Mouse (Mus musculus) kidney, embryonic 15.5 days (tissue): ENCODE measurements at regions not wholly inside any gene's neighbourhood (a gene's known extent, or its start where the extent isn't known, plus 50 kb on each side); places are given as distances from the start of the nearest gene placed in this dataset.

ENCODE experiments used
- ATAC-seq: fragments of 200-750 bp; cut with Nextera tagmentation; replicated peaks from 2 replicates; pipeline ENCODE4 v1.8.0; 2017; ENCODE audit warnings: moderate TSS enrichment; ENCODE audit not compliant: low FRiP score
- H3K27ac ChIP-seq: fragments of 300-500 bp; sonication (generic); 2 replicates; pipeline ENCODE4 v1.5.1; 2015; ENCODE audit warnings: mild to moderate bottlenecking, inconsistent platforms
- H3K27me3 ChIP-seq: fragments of 300-500 bp; sonication (generic); 2 replicates; pipeline ENCODE4 v1.6.1; 2015; ENCODE audit warnings: inconsistent platforms
- H3K36me3 ChIP-seq: fragments of 300-500 bp; sonication (generic); 2 replicates; pipeline ENCODE4 v1.6.1; 2015; ENCODE audit warnings: inconsistent platforms
- H3K4me1 ChIP-seq: fragments of 300-500 bp; sonication (generic); 2 replicates; pipeline ENCODE4 v1.6.1; 2015; ENCODE audit warnings: inconsistent platforms
- H3K4me2 ChIP-seq: fragments of 300-500 bp; sonication (generic); 2 replicates; pipeline ENCODE4 v1.6.1; 2015; ENCODE audit warnings: moderate library complexity, mild to moderate bottlenecking, inconsistent platforms
- H3K4me3 ChIP-seq: fragments of 300-500 bp; sonication (generic); replicated peaks from 2 replicates; pipeline ENCODE4 v1.5.1; 2015; ENCODE audit warnings: mild to moderate bottlenecking, inconsistent platforms
- H3K9ac ChIP-seq: fragments of 300-500 bp; sonication (generic); 2 replicates; pipeline ENCODE4 v1.6.1; 2015; ENCODE audit warnings: mild to moderate bottlenecking, inconsistent platforms
- H3K9me3 ChIP-seq: fragments of 300-500 bp; sonication (generic); replicated peaks from 2 replicates; pipeline ENCODE4 v1.6.1; 2016; ENCODE audit warnings: inconsistent platforms
- WGBS: fragments of 180-500 bp; shearing (Covaris S2); methylation state at CpG from one replicate; pipeline ENCODE4 v1.1.7; 2015; ENCODE audit warnings: mixed read lengths; 5-methylcytosine and 5-hydroxymethylcytosine counted together

DNA sequence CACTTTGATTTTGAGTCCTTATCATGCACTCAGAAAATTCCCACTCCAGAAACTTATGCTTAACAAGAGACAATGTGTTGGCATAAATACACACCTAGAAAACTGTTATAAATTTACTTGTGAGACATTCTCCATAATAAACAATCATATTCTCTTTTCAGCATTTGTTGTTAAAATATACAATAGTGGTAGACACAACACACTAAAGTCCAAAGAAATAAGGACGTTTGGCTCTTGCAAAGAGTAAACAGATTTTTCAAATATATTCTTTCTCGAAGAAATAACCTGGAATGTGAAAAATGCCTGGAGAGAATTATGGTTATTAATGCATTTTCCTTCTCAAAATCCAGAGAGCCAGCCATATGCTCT is 91.8 kb upstream of the Ddit4l start:
- Histone ChIP-seq H3K4me1 (no peaks in the 10 kb centered on the region), H3K9me3 (no peaks in the 10 kb centered on the region), H3K27ac (no peak overlapping the region), H3K4me3 (no peak overlapping the region), H3K4me2 (no peak overlapping the region), H3K36me3 (no peaks in the 10 kb centered on the region), H3K27me3 (no peaks in the 10 kb centered on the region), H3K9ac (no peak overlapping the region)
- 72% methylated on average over 2 of the region's 2 CpGs for WGBS
- no peak for ATAC-seq

DNA sequence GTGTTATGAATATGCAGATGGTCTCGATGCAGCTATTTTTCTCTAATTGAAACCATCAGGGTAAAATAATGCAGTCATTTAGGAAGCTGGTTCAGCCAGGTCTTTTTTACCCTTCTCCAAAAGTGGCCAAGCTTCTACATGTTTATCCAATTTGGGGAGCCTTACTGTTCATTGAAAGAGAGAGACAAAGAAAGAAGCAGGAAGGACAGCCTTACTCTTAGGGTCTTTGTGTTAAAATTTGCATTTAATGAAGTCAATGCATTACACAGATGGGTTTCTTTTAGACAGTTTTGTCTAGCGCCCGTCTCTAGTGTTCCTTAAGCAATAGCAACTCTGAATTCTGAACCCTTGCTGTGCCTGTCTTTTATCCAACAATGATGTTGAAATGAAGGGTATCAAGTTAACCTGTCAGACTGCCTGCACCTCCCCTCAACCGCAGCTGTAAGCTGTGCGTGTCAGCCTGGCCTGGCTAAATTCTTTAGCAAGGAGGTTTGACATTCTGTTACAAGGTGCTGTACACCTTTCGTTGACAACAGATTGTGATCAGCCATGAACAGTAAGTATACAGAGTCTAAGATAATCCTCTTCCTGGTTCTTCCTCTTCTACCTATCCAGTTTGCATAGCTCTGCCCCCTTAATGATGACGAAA is 91.3 kb upstream of the Ddit4l start:
- Histone ChIP-seq H3K27ac (no peak overlapping the region), H3K9me3 (no peaks in the 10 kb centered on the region), H3K27me3 (no peaks in the 10 kb centered on the region), H3K36me3 (no peaks in the 10 kb centered on the region), H3K9ac (no peak overlapping the region), H3K4me2 (no peak overlapping the region), H3K4me3 (no peak overlapping the region), H3K4me1 (no peaks in the 10 kb centered on the region)
- no peak for ATAC-seq
- 75% methylated on average over 7 of the region's 7 CpGs for WGBS

DNA sequence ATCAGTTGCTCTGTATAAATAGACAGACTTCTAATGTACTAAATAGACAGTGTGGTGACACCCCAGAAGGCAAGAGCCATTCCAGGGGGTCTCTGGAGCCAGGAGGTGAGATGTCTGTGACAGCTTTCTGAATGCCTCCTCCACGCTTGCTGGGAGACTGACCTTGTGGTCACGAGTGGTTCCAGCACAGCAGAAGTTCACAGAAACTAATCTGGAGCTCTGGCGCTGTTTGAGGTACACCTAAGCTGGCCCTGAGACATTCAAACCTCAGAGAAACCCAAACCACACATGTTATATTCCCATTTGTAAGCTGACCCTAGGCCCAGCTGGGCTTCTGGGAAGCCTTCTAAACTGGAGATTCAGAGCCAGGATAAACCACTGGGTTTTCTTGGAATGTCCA is 79.7 kb upstream of the Ddit4l start:
- no peaks in the 10 kb centered on the region for H3K36me3 ChIP-seq
- no peak for ATAC-seq
- WGBS = 63% methylated on average over 3 of the region's 3 CpGs
- H3K4me1 ChIP-seq = no peaks in the 10 kb centered on the region
- no peaks in the 10 kb centered on the region for H3K9me3 ChIP-seq
- no peak overlapping the region for H3K27ac ChIP-seq
- no peak overlapping the region for H3K4me2 ChIP-seq
- H3K9ac ChIP-seq = no peak overlapping the region
- H3K4me3 ChIP-seq = no peak overlapping the region
- no peaks in the 10 kb centered on the region for H3K27me3 ChIP-seq

- Histone ChIP-seq H3K4me2 (no peak overlapping the region), H3K4me1 (no peaks in the 10 kb centered on the region), H3K9me3 (no peaks in the 10 kb centered on the region), H3K4me3 (no peak overlapping the region), H3K9ac (no peak overlapping the region), H3K27ac (no peak overlapping the region), H3K36me3 (no peaks in the 10 kb centered on the region), H3K27me3 (no peaks in the 10 kb centered on the region)
- ATAC-seq = no peak
- 49% methylated on average over 1 of the region's 1 CpGs for WGBS
These were observed 79.1 kb upstream of the Ddit4l start for GRCm38 (mm10) chr3:137542343-137542742.

DNA sequence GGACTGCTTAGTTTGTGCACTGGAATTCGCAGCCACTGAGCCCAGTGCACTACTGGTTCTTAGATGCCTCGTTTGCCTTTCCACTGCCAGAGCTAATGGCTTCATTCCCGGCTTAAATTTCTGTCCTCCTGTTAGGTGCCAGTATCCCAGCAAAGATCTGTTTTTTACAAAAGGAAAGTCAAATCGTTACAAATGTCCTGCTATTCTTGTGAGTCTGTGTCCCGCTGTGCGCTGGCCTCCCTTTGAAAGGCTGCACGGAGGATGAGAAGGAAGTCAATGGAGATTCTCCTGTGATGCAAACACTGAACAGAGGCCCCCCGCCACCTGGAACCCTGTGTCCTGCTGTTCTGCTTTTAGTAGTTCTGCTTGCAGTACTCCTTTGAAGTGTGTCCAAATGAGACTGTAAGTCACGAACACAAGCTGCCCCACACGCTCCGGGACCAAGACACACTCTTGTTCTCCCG is 74.0 kb upstream of the Ddit4l start:
- Histone ChIP-seq H3K9ac (no peak overlapping the region), H3K4me3 (peak overlapping the region; percentile 21), H3K9me3 (no peaks in the 10 kb centered on the region), H3K27ac (peak overlapping the region; percentile 83), H3K4me2 (peak overlapping the region; percentile 44), H3K36me3 (no peaks in the 10 kb centered on the region), H3K4me1 (peaks cover 10% of the 10 kb centered on the region), H3K27me3 (no peaks in the 10 kb centered on the region)
- ATAC-seq = peak; percentile 37
- 6% methylated on average over 12 of the region's 12 CpGs for WGBS

DNA sequence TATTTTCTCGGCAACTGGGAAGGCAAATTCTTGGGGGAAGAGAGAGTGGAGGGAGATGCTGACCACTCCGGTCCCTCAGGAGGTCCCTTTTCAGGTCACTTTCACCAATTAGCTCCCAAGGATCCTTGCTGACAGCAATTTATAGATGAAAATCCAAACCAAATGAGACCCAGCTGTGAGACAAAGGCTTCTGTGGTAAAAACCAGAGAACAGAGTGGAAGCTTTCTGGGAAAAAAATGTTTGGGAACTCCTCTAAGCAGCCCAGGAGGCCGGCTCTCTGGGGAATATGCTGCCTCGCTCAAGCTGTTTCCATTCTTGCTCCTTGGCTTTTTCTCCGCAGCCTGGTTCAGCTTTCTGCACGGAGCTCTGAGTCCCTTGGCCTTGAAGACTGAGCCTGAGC is 73.5 kb upstream of the Ddit4l start:
- Histone ChIP-seq H3K4me3 (peak overlapping the region; percentile 21), H3K9me3 (no peaks in the 10 kb centered on the region), H3K27me3 (no peaks in the 10 kb centered on the region), H3K9ac (no peak overlapping the region), H3K36me3 (no peaks in the 10 kb centered on the region), H3K4me1 (peaks cover 12% of the 10 kb centered on the region), H3K27ac (peak overlapping the region; percentile 83), H3K4me2 (peak overlapping the region; percentile 44)
- 11% methylated on average over 6 of the region's 6 CpGs for WGBS
- ATAC-seq = peak; percentile 71

DNA sequence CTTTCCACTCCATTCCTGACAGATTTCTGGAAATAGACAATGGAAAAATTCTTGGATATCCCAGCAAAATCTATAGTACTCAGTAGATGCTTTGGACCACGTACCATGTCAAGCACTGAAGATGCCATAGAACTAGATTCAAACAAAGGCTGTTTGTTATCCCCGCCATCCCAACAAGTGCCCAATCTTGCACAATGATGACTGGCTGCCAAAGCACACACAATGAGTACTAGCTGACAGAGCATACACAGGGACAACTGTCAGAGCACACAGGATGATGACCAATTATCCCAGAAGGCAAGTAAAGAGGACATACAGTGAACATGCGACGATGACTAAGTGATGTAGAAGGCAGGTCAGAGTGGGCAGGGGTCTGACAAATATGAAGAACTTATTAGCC is 70.7 kb upstream of the Ddit4l start:
- H3K4me1 ChIP-seq = peaks cover 16% of the 10 kb centered on the region
- no peaks in the 10 kb centered on the region for H3K27me3 ChIP-seq
- no peak overlapping the region for H3K9ac ChIP-seq
- H3K4me3 ChIP-seq = no peak overlapping the region
- ATAC-seq = no peak
- no peak overlapping the region for H3K4me2 ChIP-seq
- H3K9me3 ChIP-seq = no peaks in the 10 kb centered on the region
- no peak overlapping the region for H3K27ac ChIP-seq
- WGBS = 94% methylated on average over 4 of the region's 4 CpGs
- H3K36me3 ChIP-seq = no peaks in the 10 kb centered on the region

DNA sequence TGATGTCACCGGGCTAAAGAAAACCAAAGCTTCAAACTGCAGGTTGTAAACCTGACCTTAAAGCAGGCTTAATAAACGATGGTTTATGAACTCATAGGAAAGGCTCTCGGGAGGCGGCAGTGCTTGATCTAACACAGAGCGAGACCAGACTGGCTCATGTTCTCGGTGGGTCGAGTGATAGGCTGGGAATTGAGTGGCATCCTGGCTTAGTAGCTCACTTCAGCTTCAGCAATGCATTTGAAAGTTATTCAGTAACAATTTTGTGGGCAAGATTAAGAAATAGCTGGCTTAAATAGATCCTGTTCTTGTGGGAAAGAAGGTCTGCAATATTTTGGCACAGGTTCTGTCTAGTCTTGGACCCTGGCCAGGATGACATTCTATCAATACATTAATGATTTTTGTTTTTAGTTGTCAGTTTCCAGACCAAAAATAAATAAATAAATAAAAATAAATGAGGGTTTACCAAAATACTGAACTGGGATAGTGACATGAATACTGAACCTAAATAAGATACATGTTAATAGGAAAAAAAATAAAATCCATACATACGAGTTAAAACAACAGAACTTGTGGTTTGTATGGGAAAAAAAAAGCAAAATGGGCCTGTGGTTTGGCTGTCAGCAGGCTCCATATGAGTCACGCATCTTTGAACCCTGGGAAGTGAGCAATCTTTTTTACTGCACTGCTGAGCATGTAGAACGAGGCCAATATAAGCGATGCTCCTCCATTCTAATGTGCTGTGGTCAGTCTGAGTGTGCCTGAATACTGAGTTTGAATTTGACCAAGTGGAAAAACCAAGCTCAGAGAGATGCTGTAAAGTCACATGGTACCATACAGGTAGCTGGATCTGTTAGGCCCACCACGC is 68.7 kb upstream of the Ddit4l start:
- no peak overlapping the region for H3K4me2 ChIP-seq
- H3K9me3 ChIP-seq = no peaks in the 10 kb centered on the region
- no peaks in the 10 kb centered on the region for H3K36me3 ChIP-seq
- 52% methylated on average over 12 of the region's 12 CpGs for WGBS
- peak; percentile 30; the same call in 1 of the 2 replicates for ATAC-seq
- no peaks in the 10 kb centered on the region for H3K27me3 ChIP-seq
- no peak overlapping the region for H3K9ac ChIP-seq
- peaks cover 13% of the 10 kb centered on the region for H3K4me1 ChIP-seq
- no peak overlapping the region for H3K4me3 ChIP-seq
- peak overlapping the region; percentile 28 for H3K27ac ChIP-seq

- Histone ChIP-seq H3K36me3 (no peaks in the 10 kb centered on the region), H3K4me3 (no peak overlapping the region), H3K9me3 (no peaks in the 10 kb centered on the region), H3K27ac (0 out of 2 replicates have a peak overlapping the region, but pooled peaks have one; percentile 58), H3K9ac (no peak overlapping the region), H3K27me3 (no peaks in the 10 kb centered on the region), H3K4me2 (no peak overlapping the region), H3K4me1 (peaks cover 12% of the 10 kb centered on the region)
- 38% methylated on average over 6 of the region's 6 CpGs for WGBS
- 0 out of 2 replicates have a peak, but pooled peaks have one; percentile 29 for ATAC-seq
These were observed 60.5 kb upstream of the Ddit4l start for GRCm38 (mm10) chr3:137560851-137561449.

DNA sequence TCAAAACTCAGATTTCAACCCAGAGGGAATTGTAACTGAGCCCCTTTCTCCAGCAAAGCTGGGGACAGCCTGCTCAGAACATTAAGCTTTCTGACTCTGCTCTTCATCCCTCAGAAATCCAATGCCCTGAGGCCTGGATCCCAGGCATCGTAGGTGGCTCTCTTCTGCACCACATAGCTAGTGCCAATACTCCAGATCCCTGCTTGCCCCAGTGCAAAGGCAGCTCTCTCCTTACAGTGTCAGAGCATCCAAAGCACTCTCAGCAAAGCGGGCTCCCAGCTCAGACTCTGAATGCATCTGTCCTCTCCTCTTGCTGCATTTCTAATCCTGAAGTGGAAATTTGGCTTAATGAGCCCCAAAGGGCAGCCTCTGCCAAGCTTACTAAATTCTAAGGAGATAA is 59.4 kb upstream of the Ddit4l start:
- peaks cover 12% of the 10 kb centered on the region for H3K4me1 ChIP-seq
- no peak overlapping the region for H3K4me2 ChIP-seq
- 39% methylated on average over 2 of the region's 2 CpGs for WGBS
- ATAC-seq = no peak
- no peak overlapping the region; the same call in 1 of the 2 replicates for H3K27ac ChIP-seq
- H3K36me3 ChIP-seq = no peaks in the 10 kb centered on the region
- H3K9ac ChIP-seq = no peak overlapping the region
- H3K27me3 ChIP-seq = no peaks in the 10 kb centered on the region
- H3K4me3 ChIP-seq = no peak overlapping the region
- H3K9me3 ChIP-seq = no peaks in the 10 kb centered on the region

- Histone ChIP-seq H3K27me3 (no peaks in the 10 kb centered on the region), H3K9me3 (no peaks in the 10 kb centered on the region), H3K4me2 (no peak overlapping the region), H3K27ac (no peak overlapping the region), H3K36me3 (no peaks in the 10 kb centered on the region), H3K9ac (no peak overlapping the region), H3K4me3 (no peak overlapping the region), H3K4me1 (peaks cover 12% of the 10 kb centered on the region)
- 85% methylated on average over 6 of the region's 6 CpGs for WGBS
- no peak for ATAC-seq
These were observed 57.8 kb upstream of the Ddit4l start for GRCm38 (mm10) chr3:137563541-137564080.

- ATAC-seq = no peak
- 39% methylated on average over 5 of the region's 5 CpGs for WGBS
- H3K9me3 ChIP-seq = no peaks in the 10 kb centered on the region
- no peaks in the 10 kb centered on the region for H3K36me3 ChIP-seq
- H3K4me2 ChIP-seq = no peak overlapping the region
- H3K9ac ChIP-seq = no peak overlapping the region
- peaks cover 12% of the 10 kb centered on the region for H3K4me1 ChIP-seq
- no peak overlapping the region for H3K27ac ChIP-seq
- no peaks in the 10 kb centered on the region for H3K27me3 ChIP-seq
- H3K4me3 ChIP-seq = no peak overlapping the region
These were observed 57.1 kb upstream of the Ddit4l start for GRCm38 (mm10) chr3:137564282-137564681.
